Mouse (Mus musculus) CD8-positive naive resting alpha-beta T cell, adult 2 months (primary cell): ENCODE measurements around the gene Irgm1.
"Not testable (repeated sequence)": the region's sequence is repeated elsewhere in the genome, so short reads cannot be mapped to it uniquely, and the experiment has no call there.

Experiments
- DNase-seq, 2 experiments: peaks; one replicate each; pipeline ENCODE4 v3.0.0; 2022; ENCODE audit warnings: low read depth in 2 of 2, low spot score in 2 of 2

Irgm1 gene

DNA sequence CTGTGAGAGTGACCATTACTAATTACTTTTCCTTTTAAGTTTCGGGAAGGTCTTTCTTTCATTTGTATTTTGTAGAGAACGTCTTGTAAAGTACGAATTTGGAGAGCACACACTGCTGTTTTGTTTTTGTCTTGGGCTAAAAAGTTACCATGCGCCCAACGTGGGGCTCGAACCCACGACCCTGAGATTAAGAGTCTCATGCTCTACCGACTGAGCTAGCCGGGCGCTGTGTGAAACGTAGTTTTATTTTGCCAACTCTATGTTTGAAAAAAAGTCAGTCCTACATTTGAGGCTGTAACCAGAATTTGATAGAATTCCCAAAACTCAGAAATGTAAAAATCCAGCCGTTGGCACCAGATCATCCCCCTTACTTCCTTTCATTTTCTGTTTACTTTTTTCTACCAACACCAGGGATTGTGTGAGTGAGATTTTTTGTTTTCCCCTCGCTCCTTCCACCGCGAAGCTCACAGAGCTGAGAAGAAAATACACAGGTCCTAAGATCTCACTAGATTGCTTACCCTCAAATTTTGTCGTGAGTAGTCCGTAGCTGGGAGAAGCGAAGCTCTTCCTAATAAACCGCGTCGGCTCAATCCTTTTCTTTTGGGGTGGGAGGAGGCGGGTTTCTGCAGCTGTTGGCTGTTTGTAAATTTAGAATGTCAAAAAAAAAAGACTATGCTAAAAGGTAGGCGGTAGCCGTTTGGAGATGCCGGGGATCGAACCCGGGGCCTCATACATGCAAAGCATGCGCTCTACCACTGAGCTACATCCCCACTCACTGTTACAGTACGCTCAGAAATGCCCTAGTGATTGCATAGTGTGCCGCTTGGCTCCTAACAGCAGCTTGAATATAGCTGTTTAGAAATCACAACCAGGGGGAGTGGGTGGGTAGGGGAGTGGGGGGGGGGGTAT is 37.5 kb downstream of the Irgm1 start:
- peak; percentile 89 to 93 for DNase-seq

GRCm38 (mm10) chr11:48833078-48833730 is 38.3 kb downstream of the Irgm1 start:
- no peak for DNase-seq

- DNase-seq, result no peak
Measured at GRCm38 (mm10) chr11:48831273-48831672, 40.2 kb downstream of the Irgm1 start.

GRCm38 (mm10) chr11:48830279-48830678 is 41.2 kb downstream of the Irgm1 start:
- DNase-seq, result no peak

- DNase-seq, result no peak
Measured at GRCm38 (mm10) chr11:48827926-48828325, 43.6 kb downstream of the Irgm1 start.

DNA sequence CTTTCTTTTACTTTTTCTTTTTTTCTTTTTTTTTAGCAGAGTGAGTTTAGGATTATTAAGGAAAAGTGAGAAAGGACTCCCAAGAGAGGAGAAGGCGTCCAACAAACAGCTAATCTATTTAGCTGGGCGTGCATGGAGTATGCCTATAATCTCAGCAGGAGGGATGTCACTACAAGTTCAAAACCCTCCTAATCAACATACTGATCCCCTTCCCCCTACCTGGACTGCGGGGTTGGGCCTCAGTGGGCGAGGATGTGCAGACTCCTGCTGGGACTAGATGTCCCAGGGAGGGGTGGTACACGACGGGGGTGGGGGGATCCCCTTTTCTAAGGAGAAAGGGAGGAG is 44.8 kb downstream of the Irgm1 start:
- no peak for DNase-seq

- DNase-seq, result not testable (repeated sequence)
Measured at GRCm38 (mm10) chr11:48825979-48826751, 45.3 kb downstream of the Irgm1 start, which contains the start of the genes Trim7 and Gm12184. TSS of gene Trim7 (plus strand) at chr11:48826140. TSS of gene Gm12184 (minus strand) at chr11:48826655.

- no peak for DNase-seq
Measured at GRCm38 (mm10) chr11:48824311-48824830, 47.1 kb downstream of the Irgm1 start.

DNA sequence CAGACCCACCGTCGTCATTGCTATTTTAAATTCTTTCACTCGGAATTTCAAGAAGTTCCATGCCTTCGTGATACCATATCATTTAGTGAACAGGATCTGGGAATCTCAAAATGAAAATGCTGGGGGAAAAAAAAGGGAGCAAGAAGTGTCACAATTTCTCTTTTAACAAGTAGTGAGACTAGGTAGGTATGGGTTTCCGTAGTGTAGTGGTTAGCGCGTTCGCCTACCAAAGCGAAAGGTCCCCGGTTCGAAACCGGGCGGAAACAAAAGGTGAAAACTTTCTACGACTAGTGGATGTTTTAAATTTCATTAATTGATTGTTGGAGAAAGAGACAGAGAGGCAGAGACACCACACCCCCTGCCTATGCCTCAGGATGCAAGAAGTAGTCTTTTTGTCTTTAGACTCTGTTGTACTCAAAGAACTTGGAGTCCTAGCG is 47.9 kb downstream of the Irgm1 start:
- peak; percentile 73 to 75 for DNase-seq

DNA sequence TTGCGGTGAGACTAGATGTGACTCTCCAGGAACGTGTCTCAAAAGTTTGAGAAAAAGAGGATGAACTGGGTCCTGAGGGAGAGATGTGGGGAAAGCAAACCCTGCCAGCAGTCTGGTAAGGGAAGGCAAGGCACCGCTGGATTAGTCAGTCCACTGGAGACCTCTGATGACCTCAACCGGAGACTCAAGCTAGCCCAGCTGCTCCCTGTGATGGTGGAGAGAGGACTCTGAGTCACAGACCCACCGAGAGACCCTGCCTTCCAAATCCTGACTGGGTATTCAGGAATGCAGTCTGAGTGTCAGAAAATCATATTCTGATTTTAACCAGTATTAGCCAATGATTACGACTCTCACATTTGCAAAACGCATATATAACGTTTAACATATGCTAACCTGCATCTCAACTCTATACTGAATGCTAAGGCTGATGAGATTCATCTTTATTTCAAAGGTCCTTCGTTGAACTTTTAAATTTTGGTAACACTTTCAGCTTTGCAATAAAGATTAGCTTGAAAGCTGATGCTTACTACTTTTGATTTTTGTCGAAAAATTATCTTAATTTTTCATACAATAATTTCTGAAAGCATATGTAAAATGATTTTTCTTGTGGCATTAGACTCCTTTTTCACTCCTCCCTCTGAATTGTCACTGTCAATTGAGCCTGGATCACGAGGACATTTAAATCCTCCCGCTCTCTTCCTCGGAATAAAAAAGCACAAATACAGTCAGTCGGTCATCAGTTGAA is 48.5 kb downstream of the Irgm1 start:
- no peak for DNase-seq

DNA sequence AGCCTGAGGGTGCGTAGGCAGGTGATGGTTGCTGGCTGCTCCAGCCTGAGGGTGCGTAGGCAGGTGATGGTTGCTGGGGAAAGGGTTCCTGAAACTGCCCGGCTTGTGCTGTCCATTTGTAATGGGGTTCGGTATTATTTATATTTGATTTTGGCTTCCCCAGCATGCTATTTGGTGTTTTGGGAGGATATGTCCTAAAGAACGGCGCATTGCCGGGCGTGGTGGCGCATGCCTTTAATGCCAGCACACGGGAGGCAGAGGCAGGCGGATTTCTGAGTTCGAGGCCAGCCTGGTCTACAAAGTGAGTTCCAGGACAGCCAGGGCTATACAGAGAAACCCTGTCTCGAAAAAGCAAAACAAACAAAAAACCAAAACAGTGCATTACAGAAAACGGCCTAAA is 50.2 kb downstream of the Irgm1 start:
- DNase-seq, result not testable (repeated sequence)

DNA sequence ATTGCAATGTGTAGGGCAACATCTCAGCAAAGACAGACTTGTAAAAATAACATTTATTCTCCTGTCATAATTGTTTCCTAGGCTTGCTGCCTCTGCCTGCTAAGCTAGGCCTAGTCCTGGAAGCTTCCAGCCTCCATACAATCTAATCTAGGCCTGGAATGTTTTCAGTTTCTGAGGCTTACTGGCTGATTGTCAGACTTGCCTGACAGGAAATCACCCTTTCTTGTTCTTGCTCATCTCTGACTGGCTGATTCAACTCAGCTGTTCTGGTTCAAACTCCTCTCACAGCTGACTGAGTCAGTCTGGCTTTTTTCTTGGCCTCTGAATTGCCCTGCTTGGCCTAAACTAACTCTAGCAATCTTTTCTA is 51.2 kb downstream of the Irgm1 start:
- DNase-seq, result no peak

GRCm38 (mm10) chr11:48819614-48820307 is 51.7 kb downstream of the Irgm1 start:
- no peak for DNase-seq

GRCm38 (mm10) chr11:48818346-48818745 is 53.1 kb downstream of the Irgm1 start:
- DNase-seq, result peak; percentile 87 to 88

DNA sequence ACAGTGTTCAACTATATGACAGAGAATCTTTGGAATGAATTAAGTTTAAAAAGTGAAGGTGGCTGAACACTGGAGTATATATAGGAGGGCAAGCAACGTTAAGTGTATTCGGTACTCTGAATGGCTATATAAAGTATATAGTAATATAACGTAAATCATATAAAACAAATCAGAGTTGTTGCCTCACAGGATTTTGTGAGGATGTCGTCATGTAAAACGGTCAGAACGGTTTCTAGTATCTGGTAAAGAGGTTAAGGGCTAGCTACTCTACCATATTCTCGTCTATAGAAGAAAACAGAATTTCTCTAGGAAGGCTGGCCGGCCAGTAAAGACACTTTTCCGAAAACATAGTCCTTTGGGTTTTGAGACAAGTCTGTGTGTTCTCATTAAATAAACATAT is 53.7 kb downstream of the Irgm1 start:
- DNase-seq, result no peak

DNA sequence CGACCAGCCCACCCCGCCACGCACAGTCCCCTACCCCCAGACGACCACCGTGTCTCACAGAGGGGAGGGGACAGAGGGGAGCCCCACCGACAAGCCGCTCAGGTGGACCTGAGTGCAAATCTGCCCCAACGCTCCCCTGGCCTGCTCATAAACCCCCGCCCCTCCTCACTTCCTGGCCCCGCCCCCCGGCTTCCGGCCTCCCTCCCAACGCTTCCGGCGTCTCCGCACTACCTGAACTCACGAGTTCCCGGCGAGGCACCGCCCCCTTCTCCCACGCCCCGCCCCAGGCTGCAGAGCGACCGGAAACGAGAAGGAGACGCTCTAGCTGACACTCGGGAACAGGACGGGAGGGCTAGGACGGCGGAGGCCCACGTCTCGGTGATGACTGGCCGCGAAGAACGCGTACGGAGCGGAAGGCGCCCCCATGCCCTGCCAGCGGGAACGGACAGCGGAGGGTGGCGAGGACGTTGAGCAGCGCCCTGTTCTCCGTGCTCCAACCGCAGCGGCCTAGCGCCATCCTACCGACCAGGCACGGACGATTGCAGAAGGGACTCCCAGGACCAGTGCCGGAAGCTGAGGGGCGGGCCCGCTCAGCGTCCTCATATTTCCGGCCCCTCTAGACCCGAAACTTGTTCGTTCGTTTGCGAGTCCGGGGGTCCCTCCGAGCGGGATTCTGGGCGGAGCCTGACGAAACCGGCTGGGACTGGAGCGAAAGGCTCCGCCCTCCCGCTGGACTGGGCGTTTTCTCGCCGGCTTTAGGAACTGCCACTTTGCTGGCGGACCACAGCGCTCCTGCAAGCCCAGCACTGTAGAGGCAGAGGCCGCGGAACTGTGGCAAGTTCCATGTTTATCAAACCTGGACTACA is 54.5 kb downstream of the Irgm1 start, which contains the start of gene Trim41:
Gene Trim41 (minus strand): TSS at position 554 of the 866 bp plus-strand sequence.
- DNase-seq, result peak; percentile 99

GRCm38 (mm10) chr11:48816281-48816781 is 55.2 kb downstream of the Irgm1 start:
- peak in 1 of 2 experiments; percentile 19 for DNase-seq

GRCm38 (mm10) chr11:48815851-48816250 is 55.6 kb downstream of the Irgm1 start:
- DNase-seq, result no peak

GRCm38 (mm10) chr11:48813782-48814181 is 57.7 kb downstream of the Irgm1 start:
- DNase-seq, result no peak
